Mouse (Mus musculus): ENCODE measurements around the gene Myh2.

Myh2 gene

DNA sequence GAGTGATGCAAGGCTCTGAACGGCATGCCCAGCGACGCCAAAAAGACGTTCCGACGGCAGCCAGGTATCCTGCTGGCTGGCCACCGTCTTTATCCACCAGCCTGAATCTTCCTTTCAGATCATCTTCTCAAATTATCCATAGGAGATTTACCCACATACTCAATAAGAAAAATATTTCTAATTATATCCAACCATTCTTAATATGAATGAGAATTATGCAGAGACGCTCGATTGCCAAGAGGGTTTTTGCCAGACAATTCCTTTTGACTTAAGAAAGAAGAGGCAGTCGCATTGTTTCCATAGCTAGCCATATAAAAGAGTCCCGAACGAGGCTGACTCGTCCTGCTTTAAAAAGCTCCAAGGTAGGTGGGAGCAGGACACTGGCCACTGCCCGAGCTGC is at the start of gene Myh2:
Myh2 (plus strand) TSS at position 301 of the 400 bp plus-strand sequence.
- no peak for DNase-seq

DNA sequence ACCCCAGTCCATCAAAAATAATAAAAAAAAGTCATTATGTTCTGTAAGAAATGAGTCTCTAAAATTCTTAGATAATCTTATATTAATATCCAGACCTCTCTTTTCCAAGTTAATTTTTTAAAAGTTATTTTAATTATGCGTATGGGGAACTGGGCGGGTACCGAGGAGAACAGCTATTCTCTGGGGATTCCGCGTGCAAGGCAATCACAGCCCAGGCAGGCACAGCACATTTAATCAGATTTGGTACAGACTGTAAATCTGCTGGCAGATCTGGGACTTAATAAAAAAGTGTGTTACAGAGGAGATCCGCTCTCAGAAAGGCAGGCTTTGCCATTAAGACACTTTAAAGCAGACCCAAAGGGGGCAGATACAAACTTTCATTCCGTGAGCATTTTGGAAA is 45.9 kb upstream of the Myh2 start:
- DNase-seq = no peak

DNA sequence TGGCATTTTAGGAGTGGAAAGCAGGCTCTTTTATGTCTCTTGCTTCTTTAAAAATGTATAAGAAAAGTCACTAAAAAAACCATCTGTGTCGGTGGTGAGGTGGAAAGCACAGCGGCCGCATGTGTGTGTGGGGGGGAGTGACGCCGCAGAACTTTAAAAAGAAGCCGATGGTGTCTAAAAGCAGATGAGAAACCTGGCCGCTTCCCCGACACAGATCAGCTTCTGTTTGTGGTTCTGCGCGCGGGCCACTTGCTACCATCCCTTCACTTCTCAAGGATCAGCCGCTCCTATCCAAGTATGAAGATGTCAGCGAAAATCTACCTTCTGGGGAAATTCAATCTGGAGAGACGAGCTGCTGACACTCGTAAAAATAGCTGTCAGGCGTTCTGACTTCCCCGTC is 45.5 kb upstream of the Myh2 start:
- no peak for DNase-seq

DNA sequence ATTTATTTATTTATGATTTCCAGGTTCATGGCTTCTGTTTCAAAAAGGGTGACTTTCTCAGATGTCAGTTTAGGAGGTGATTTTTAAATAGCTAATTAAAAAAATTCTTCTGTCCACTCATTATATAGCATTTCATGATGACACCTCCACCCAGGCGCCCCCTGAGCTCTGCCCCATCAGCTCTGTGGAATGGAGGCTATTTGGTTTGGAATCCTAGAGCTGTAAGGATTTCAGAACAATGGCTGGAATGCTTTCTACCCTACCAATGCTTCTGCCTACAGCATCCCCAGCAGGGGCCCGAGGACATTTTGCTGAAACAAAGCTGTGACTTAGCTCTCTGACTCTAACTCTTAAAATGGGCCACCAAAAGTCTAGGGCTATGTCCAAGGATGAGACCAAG is 37.3 kb upstream of the Myh2 start:
- no peak for DNase-seq

DNA sequence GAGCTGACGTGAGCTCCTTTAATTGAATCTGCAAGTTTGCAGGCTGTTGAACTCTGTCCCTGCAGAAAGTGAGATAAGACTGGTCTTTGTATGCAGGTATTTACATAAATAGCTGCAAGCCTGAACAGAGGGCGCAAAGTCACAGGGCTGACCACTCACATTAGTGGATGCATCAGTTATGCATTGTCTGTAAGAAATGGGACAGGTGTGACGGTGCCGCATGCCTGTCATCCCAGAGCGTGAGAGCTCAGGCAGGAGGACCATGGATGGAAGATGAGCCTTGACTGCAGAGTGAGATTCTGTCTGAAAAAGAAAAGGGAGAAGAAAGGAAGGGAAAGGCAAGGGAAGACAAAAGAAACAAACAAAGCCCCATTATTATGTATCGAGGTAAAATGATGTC is 36.2 kb upstream of the Myh2 start:
- DNase-seq = no peak

DNA sequence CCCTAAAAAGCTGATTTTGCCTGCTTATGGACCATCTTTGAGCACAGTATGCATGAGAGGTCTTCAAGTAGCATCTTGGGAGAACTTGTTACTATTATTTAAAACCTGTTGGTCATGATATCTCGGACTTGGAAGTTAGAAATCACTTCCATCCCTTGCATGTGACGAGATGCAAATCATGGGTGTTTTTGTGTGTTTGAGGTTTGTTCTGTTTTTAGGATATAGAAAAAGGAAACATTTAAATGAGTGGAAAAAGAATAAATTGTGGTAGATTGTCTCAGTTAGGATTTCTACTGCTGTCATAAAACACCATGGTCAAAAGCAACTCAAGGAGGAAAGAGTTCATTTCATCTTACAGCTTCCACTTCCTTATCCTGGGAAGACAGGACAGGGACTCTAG is 35.3 kb upstream of the Myh2 start:
- no peak for DNase-seq

DNA sequence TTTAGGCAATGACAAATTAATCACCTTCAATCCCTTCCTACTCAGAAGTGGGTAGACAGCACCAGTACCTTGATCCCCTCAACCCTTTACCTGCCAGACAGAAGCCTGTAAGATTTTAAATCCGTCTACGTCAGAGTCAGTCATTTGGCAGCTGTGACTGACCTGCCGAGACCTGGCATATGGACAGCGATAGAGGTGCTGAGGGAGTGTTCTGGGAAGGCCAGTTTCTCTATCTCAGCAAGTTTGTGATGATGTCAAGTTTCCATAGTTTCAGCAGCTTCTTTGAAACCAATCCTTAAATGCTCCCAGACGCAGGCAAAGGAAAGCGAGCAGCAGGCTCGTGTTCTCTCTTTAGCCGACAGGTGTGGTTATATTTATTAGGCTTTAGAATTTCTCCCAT is 31.3 kb upstream of the Myh2 start:
- no peak for DNase-seq

DNA sequence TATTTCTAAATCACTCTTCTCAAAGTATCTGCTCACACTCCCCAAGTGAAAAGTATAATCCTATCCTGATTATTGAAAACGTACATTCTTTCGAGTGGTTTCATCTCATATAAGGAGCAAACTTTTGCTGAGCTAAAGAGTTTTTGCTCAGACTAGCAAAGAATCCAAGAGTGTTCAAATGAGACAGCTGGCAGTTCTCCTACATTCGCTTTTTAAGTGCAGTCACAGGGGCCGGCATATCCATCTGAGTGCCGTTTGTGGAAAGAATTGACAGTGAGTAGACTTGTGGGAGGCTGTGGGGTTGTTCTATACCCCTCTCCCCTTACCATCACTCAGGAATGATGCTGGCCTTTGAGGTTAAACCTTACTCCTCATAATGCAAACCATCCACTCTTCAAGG is 30.7 kb upstream of the Myh2 start:
- DNase-seq = no peak

DNA sequence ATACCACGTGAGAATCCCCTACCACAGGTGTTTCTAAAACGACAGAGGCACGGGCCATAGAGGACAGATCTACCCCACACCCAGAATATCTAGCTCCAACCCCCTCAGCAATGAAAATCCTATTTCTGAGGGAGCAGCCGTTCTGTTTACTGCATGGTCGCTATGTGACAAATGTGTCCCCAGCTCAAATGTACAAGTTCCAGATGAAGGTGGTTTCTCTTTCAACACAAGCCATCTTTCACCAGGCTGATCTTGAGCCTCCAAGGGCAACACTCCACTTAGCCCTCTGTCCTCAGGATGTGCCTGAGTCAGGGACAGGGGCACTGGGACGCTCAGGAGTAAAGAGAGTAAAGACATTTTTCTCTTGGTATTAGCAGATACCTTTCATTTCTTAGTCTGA is 29.8 kb upstream of the Myh2 start:
- no peak for DNase-seq

DNA sequence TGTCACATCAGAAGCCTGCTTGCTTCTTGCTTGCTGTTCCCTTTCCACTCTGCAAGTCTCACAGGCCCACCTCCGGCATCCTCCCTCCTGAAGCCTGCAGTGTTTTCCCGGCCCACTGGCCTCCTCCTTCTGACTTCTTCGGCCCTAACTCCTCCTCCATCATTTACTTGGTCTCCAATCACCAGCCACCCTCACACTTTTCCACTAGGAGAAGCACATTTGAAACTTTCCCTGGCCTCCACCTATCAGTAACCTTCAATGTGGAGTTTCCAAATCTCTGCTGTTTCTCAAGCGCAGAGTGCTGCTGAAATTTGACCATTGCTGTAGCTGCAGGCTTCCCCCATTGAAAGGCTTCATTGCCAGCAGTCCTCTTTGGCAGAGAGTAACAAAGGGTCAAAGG is 28.8 kb upstream of the Myh2 start:
- peak in 1 of 2 experiments; percentile 4 for DNase-seq

DNA sequence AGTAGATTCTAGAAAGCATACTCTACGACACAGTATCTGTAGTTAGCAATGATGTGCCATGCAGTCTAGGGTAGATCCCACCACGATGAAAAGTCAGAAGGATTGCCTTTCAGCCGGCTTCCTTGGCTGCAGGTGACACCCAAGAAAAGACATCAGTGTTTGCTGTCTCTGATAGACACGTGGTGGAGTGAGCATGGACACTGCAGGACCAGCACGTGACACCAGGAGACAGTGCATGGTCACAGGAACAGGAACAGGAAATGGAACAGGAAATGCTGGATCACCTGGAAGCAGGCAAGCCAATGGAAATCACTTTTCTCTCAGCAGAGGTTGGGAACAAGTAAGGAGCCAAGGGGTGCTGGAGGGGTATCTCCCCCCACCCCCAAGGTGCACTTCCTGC is 27.8 kb upstream of the Myh2 start:
- DNase-seq = no peak

DNA sequence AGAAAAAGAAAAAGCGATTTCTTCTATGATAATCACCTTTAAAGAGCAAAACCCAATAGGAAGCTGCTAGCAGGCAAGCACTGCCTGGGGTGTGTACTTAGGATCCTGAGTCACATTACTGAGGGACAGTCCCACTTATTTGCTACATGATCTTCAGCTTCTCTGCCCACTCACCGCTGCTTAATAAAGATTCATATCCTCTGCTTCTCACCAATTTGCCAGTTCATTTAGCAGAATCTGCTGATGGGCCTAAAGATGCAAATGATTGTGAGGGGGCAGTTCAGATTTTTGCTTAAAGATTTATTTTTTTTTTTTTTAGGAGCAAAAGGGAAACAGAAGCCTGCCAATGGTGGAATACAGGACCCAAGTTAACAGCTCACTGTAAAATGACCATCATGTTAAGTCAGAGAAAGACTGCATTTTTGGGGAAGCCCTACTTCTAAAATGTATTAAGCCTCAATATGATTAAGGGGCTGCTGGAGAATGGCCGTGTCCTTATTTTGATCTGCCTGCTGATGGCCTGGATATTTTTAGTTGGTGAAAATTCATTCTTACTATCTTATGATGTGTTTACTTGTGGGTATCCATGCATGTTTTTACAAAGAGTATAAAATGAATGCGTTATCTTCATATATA is 26.8 kb upstream of the Myh2 start:
- no peak for DNase-seq

DNA sequence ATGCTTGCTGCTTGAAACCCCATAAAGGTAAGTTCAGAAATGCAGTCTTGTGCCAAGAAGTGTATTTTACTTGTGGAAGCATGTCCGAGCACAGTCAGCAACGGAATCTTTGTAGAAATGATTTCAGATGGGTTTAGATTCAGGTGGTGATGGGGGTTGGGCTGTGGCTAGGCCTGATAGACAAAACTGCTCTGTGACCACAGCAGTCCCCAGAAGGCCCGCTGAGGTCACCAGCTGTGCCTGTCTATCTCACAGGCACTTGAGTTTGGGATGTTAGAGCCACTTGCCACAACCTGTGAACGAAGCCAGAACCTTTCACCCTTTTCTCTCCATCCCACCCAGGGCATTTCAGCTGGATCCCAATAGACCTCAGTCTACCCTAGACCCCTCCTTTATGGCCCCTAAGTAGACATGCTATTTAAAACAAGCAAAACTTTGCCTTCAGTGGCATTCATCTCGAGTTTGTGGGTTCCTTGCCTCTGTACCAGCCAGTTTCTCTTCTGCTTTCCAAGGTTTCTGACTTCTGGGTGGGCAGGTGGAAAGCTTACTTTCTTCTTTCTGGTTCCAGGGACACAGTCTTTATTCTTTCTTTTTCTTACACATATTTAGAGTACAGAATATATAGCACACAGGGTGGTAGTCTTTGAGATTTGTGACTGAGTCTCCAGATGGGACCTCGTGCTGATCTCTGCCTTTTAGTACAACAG is 26.1 kb upstream of the Myh2 start:
- DNase-seq = no peak

DNA sequence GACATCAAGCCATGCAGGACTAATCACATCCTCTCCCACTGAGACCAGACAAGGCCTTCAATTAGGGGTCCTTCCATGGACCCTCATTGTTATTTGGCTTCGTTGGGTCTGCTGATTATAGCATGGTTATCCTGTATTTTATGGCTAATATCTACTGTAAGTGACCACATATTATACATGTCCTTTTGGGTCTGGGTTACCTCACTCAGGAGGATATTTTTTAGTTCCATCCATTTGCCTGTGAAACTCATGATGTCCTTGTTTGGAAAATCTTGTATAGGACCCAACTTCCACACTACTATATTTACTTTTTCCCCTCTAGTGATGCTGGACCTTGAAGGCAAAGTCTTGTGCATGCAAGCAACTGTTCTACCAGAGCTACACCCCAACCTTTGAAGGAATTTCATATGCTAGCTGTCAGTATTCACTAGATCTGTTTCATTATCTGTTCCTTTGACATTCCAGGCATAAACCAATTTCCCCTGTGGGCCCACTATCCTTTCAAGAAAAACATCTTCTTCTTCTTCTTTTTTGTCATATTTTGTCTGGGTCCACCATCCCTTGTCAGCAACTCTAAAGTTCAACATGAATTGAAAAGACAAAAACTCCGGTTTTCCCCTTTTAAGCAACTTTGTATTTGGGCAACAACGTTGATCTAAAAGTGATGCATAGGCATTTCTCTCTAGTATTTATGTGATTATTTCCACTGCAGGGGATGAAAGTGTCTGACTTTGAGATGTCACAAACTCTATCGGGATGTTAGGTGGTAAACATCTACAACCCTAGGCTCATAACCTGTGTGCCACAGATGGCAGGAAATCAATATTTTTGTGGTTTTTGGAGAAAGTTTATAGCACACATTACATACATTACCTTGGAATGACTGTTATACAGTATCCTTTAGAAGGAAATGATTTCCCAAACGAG is 25.1 kb upstream of the Myh2 start:
- DNase-seq = no peak

DNA sequence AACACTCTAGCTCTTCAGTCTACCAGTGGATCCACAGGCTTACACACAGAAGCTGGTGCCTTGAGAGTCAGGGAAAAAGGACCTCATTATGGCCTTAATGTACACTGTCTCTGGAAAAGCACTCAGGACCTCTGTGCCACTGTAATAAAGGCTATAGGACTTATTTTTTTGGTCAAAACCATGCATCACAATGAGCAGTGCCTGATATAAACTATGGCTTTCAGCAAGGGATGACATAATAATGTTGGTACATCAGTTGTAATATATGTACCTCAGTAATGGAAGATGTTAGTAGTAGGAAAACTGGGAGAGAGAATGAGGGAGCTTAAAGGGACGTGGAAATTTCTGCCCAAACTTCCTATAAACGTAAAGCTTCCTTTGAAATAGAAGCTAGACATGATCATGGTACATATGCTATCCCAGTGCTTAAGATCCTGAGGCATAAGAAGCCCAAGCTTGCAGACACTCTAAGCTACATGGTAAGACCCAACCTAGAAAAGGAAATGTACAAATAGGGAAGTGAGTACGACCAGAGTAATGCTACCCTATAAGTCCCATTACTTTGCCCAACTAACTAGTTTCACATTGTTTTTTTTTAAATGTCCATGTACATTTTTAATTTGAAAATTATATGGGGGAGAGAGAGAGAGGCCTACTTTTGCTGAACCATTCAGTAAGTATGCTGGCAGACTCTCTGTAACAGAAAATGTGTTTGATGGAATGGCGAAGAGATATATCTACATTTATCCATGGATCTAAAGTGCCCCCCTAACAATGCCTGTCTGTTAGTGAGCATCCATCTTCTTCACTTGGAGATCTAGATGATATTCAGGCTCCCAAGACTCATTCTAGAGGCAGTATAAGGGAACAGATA is 24.2 kb upstream of the Myh2 start:
- DNase-seq = no peak

DNA sequence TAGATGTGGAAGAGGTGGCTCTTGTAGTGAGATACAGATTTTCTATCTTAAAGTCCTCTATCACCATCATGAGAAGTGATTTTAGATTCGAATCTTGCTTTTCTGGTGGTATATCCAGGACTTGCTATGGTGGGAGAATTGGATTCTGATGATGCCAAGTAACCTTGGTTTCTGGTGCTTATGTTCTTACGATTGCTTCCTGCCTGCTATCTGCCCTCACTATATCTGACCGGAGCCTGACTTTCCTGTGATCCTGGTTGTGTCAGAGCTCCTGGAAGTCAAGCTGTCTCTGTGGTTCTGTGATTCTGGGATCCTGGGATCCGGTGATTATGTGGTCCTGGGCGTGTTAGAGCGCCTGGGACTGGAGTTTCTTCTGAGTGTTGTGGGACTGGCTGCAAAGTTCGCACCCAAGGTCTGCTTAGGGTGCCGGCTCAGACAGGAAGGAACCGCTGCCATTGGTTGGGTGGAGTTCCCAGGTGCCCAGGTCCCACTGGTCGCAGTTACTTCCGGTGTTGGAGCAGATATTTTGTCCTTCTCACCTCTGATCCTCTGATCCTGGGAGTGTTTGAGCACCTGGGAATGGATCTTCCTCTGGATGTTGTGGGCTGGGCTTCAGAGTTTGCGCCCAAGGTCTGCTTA is 23.4 kb upstream of the Myh2 start:
- no peak for DNase-seq

DNA sequence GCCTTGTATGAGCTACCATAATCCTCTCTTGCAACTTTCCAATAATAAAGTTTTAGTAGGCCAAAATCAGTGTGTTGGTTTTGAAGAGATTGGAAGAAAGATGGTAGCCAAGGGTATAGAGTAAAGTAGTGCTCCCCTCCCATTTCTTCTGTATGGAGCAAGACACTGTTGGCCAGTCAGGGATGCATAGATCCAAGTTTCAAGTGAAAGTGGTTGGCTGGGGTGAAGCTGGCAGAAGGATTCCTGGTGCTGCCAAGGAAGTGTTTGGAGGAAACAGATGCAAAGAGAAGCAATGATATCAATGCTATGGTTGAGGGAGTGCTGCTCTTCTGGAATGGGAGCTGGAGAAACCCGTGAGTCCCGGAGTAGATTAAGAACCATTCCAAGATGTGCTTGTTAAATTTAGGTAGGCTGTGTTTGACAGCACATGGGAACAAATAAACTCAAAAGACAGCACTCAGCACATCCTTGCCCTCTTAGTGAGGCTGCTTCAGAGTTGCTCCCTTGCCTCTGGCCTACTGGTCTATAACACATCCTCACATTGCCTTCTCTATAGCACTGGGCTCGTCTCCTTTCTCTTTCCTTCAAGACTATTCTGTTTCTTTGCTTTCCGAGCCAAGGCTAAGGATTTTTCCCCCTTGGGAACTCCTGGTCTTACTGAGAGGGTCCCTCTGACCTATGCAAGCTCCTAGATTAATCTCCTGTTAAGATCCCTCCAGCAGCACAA is 22.4 kb upstream of the Myh2 start:
- no peak for DNase-seq

DNA sequence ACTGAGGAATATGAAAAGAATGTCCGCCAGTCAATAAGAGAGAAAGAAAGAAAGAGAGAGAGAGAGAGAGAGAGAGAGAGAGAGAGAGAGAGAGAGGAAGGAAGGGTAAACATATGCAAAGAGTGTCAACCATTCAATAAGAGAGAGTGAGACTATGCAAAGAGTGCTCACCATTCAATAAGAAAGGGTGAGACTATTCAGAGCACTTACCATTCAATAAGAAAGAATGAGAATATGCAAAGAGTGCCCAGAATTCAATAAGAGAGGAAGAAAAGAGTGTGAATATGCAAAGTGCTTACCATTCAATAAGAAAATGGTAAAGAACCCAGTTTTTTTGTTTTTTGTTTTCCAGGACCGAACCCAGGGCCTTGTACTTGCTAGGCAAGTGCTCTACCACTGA is 20.6 kb upstream of the Myh2 start:
- no peak for DNase-seq

DNA sequence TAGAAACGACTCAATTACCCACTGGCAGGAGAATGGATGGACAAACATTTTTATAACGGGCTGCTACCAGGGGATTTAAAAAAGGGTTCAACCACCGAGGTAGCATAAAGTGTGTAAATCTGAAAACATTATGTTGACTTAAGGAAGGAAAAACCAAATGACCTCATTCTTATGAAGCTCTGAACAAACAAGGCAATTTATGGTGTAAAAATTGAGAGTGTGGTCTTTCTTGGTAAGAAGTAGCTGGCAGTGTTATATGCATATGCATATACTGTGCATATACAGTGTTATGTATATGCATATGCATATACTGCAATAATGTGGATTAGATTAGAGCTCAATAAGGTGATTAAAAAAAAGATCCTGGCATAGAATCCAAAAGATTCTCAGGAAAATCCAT is 19.7 kb upstream of the Myh2 start:
- DNase-seq = no peak

DNA sequence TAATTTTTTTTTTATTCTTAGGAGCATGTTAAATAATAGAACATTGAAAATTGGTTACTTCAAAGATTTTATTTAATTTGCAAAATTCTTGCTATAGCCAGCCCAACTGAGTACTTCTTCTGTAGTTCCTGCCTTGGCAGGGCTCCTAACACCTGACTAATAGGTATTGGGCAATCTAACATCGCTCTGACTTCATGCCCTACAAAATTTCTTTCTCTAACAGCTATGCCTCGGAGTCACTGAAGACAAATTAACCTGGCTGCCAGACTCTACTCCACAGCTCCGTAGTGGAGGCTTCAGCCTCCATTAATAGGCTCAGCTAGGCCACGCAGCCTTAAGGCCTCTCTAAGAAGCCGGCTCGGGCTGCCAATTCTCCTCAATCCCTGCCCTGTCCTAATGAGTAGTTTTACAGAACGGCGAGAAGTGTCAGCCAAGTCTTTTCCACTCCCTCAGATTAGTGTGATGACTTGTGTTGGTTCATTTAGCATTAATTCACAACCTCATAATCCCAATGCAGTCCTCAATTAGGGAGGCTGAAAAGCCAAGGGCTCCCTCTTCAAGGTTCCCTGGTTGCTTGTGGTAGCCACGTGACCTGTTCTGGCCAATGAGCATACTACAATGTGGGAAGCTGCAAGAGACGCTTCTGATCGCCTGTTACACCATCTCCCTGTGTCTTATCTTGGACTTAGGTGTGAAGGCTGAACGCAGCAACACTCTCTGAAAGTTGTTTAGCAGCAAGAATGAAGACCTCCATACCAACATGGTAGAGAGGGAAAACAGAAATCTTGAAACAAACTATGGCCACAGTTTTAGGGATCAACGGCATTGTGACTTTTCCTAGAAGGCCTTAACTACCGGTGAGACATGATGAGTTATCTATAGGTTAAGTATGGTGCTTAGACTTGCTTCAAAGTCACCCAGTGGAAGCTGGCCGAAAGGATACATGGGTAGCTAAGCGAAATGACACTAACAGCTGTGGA is 18.9 kb upstream of the Myh2 start:
- DNase-seq = no peak
